23 mouse cellular contexts compared by ENCODE assay signal in the genomic region with DNA sequence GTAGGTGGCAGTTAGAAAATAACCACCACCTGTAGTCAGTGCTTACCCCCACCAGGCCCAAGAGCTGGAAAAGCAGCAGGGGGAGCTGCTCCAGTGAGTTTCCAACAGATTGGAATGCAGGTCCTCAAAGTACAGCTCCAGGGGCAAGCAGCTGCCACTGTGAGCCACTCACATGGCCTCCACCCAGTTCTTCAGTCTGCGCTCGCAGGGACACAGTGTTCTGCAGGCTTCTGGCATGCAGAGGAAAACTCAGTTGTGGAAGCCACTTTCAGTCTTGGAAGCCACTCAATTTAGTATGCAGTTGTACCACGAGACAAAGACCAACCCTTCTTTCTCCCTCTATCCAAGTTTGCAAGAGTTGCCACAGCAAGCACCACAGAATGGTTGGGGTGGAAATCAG. TPM values are rescaled to one million over a fixed set of nuclear protein-coding genes. Genes with fewer than 3 reads are reported as not detected.
A peak's percentile ranks its signal among the peaks of the same experiment; 100 is the strongest.
DNase-seq lines count a peak whose midpoint lies in the region; ATAC-seq lines count a peak whose summit lies in the region.
"Had no signal": no experiment of that assay in that cellular context is flagged by ENCODE, and none has a peak within 500 bp of the region (broad histone marks: within the 10 kb centered on the region; RNA-seq: fewer than 3 reads in every experiment).

No protein-coding gene starts in this region.

- no peak overlapping the region for H3K9ac ChIP-seq in heart, embryonic 12.5 days
- no peak overlapping the region for H3K9ac ChIP-seq in midbrain, embryonic 15.5 days
- H3K9ac ChIP-seq in liver, embryonic 12.5 days, result no peak overlapping the region
- H3K9ac ChIP-seq: forebrain, embryonic 15.5 days; kidney, embryonic 15.5 days; limb, embryonic 12.5 days; liver, embryonic 15.5 days had no signal

- no peaks in the 10 kb centered on the region for H3K4me1 ChIP-seq in heart, embryonic 12.5 days (replicated peaks)
- H3K4me1 ChIP-seq in midbrain, embryonic 15.5 days, result no peaks in the 10 kb centered on the region
- no peaks in the 10 kb centered on the region for H3K4me1 ChIP-seq in liver, embryonic 12.5 days
- H3K4me1 ChIP-seq: forebrain, embryonic 15.5 days; kidney, embryonic 15.5 days; limb, embryonic 12.5 days; liver, embryonic 15.5 days; megakaryocyte, embryonic 14.5 days had no signal

- no peaks in the 10 kb centered on the region for H3K27me3 ChIP-seq in heart, embryonic 12.5 days (replicated peaks)
- no peaks in the 10 kb centered on the region for H3K27me3 ChIP-seq in midbrain, embryonic 15.5 days (replicated peaks)
- no peaks in the 10 kb centered on the region for H3K27me3 ChIP-seq in liver, embryonic 12.5 days (replicated peaks)
- H3K27me3 ChIP-seq: forebrain, embryonic 15.5 days; kidney, embryonic 15.5 days; limb, embryonic 12.5 days; liver, embryonic 15.5 days; megakaryocyte, embryonic 14.5 days had no signal

- H3K27ac ChIP-seq in heart, embryonic 12.5 days (ENCODE audit: poor library complexity, severe bottlenecking), result no peak overlapping the region
- H3K27ac ChIP-seq in midbrain, embryonic 15.5 days, result no peak overlapping the region
- no peak overlapping the region for H3K27ac ChIP-seq in liver, embryonic 12.5 days
- H3K27ac ChIP-seq: forebrain, embryonic 15.5 days; kidney, embryonic 15.5 days; left cerebral cortex, adult 2 months; limb, embryonic 12.5 days; liver, embryonic 15.5 days had no signal

- peak; percentile 27 to 54 for DNase-seq in heart, adult 18-20 months
- peak; percentile 13 for DNase-seq in adipocyte (ENCODE audit: low spot score)
- DNase-seq in heart, postnatal 4 days, result peak; percentile 6
- DNase-seq in lung, postnatal 36 days, result peak; percentile 50
- no peak for DNase-seq in adrenal gland, adult 8-10 months
- DNase-seq: adrenal gland, postnatal 10 days; B cell, adult 2 months; cerebellum, adult 9-11 months; embryo, embryonic 11 days; thymus, adult 18-20 months had no signal

- ATAC-seq in heart, embryonic 12.5 days (ENCODE audit: insufficient number of reproducible peaks, low FRiP score), result no peak
- no peak for ATAC-seq in midbrain, embryonic 15.5 days (replicated peaks)
- no peak for ATAC-seq in liver, embryonic 12.5 days
- ATAC-seq: forebrain, embryonic 15.5 days; inflammation-experienced regulatory T-cells, adult 6 months had no signal

- H3K9me3 ChIP-seq in heart, embryonic 12.5 days (replicated peaks), result no peaks in the 10 kb centered on the region
- H3K9me3 ChIP-seq in midbrain, embryonic 15.5 days, result no peaks in the 10 kb centered on the region
- no peaks in the 10 kb centered on the region for H3K9me3 ChIP-seq in liver, embryonic 12.5 days (replicated peaks)
- H3K9me3 ChIP-seq: forebrain, embryonic 15.5 days; kidney, embryonic 15.5 days; limb, embryonic 12.5 days; liver, embryonic 15.5 days; megakaryocyte, embryonic 14.5 days had no signal

- WGBS in heart, embryonic 12.5 days, result 56% methylated on average over 3 of the region's 3 CpGs
- 41% methylated on average over 3 of the region's 3 CpGs for WGBS in midbrain, embryonic 15.5 days
- WGBS in liver, embryonic 12.5 days (ENCODE audit: insufficient replicate concordance), result 51% methylated on average over 3 of the region's 3 CpGs

- no peak overlapping the region for H3K4me3 ChIP-seq in heart, embryonic 12.5 days
- H3K4me3 ChIP-seq in midbrain, embryonic 15.5 days, result no peak overlapping the region
- no peak overlapping the region for H3K4me3 ChIP-seq in liver, embryonic 12.5 days
- H3K4me3 ChIP-seq: forebrain, embryonic 15.5 days; kidney, embryonic 15.5 days; left cerebral cortex, adult 2 months; limb, embryonic 12.5 days; liver, embryonic 15.5 days; megakaryocyte, embryonic 14.5 days had no signal

- H3K4me2 ChIP-seq in heart, embryonic 12.5 days, result no peak overlapping the region
- no peak overlapping the region for H3K4me2 ChIP-seq in midbrain, embryonic 15.5 days
- no peak overlapping the region for H3K4me2 ChIP-seq in liver, embryonic 12.5 days
- H3K4me2 ChIP-seq: forebrain, embryonic 15.5 days; kidney, embryonic 15.5 days; limb, embryonic 12.5 days; liver, embryonic 15.5 days had no signal

- H3K36me3 ChIP-seq in heart, embryonic 12.5 days, result no peaks in the 10 kb centered on the region
- H3K36me3 ChIP-seq in midbrain, embryonic 15.5 days (replicated peaks), result no peaks in the 10 kb centered on the region
- H3K36me3 ChIP-seq in liver, embryonic 12.5 days, result no peaks in the 10 kb centered on the region
- H3K36me3 ChIP-seq: forebrain, embryonic 15.5 days; kidney, embryonic 15.5 days; limb, embryonic 12.5 days; liver, embryonic 15.5 days had no signal

RNA-seq across cellular contexts. Expression of gene Nt5c1b, which starts 19.1 kb away (rescaled TPM):
- not detected for total RNA-seq in heart, adult 18-20 months (2021)
- not detected in 2 replicates for polyA plus RNA-seq in heart, embryonic 12.5 days (2016; fragmentation: Nextera tagmentation; extraction: Ambion mirVana)
- not detected for total RNA-seq in heart, postnatal 4 days (2021)
- polyA plus RNA-seq in midbrain, embryonic 15.5 days (2015; fragmentation: Nextera tagmentation; extraction: Ambion mirVana), result 0.13 TPM in 1 of 2 replicates, not detected in the other
- total RNA-seq in adrenal gland, adult 8-10 months (2022), result not detected
- not detected in 2 replicates for polyA plus RNA-seq in liver, embryonic 12.5 days (2016; fragmentation: Nextera tagmentation; extraction: Ambion mirVana)
- total RNA-seq: adrenal gland, postnatal 10 days; hematopoietic stem cell, adult 5-6 weeks; layer of hippocampus, adult 18-20 months; left cerebral cortex, adult 2 months; neutrophil, adult 5-6 weeks had no signal
- polyA plus RNA-seq: forebrain, embryonic 15.5 days; inflammation-experienced regulatory T-cells, adult 6 months; kidney, embryonic 15.5 days; limb, embryonic 12.5 days; liver, embryonic 15.5 days had no signal

RNA-seq across cellular contexts. Expression of gene Rdh14, which starts 39.9 kb away (rescaled TPM):
- total RNA-seq in heart, adult 18-20 months (2021), result 10 to 100 TPM; 56.6 to 62.0 TPM
- polyA plus RNA-seq in heart, embryonic 12.5 days (2016; fragmentation: Nextera tagmentation; extraction: Ambion mirVana), result 52.1 and 52.2 TPM in 2 replicates
- total RNA-seq in heart, postnatal 4 days (2021), result 10 to 100 TPM; 42.2 to 44.5 TPM
- 45.3 and 46.6 TPM in 2 replicates for polyA plus RNA-seq in midbrain, embryonic 15.5 days (2015; fragmentation: Nextera tagmentation; extraction: Ambion mirVana)
- total RNA-seq in adrenal gland, adult 8-10 months (2022), result 10 to 100 TPM; 31.7 to 40.4 (median 33.8) TPM
- 17.1 and 17.9 TPM in 2 replicates for polyA plus RNA-seq in liver, embryonic 12.5 days (2016; fragmentation: Nextera tagmentation; extraction: Ambion mirVana)
